Mouse (Mus musculus) megakaryocyte, embryonic 14.5 days (primary cell): ENCODE measurements around the gene Pnldc1.

ENCODE experiments used
- FLI1 ChIP-seq: IDR thresholded peaks from 2 replicates; pipeline ENCODE4 v1.6.1; 2012; ENCODE audit warnings: low read length, inconsistent platforms, mixed read lengths
- GATA1 ChIP-seq: IDR thresholded peaks from 3 replicates; pipeline ENCODE4 v1.6.1; 2012; ENCODE audit warnings: mixed read lengths, low read length, inconsistent platforms, borderline replicate concordance

GRCm38 (mm10) chr17:12865407-12865806 lies 44.6 kb downstream of the Pnldc1 start:
- TF ChIP-seq FLI1 (no peak), GATA1 (no peak)
